Mouse (Mus musculus): ENCODE results near the gene Gcnt4.

DNA sequence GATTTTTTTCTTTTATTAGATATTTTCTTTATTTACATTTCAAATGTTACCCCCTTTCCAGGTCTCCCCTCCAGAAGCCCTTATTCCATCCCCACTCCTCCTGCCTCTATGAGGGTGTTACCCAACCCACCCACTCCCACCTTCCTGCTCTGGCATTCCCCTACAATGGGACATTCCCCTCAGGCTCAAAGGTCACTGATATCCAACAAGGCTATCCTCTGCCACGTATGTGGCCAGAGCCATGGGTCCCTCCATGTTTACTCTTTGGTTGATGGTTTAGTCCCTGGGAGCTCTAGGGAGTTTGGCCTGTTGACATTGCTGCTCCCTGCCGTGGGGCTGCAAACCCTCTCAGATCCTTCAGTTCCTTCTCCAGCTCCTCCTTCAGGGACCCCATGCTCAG, 34.5 kb upstream of the Gcnt4 start:
- TF ChIP-seq CTCF (IDR thresholded peaks at IDR 0.05; ENCODE audit: borderline replicate concordance, extremely low read depth, insufficient read depth, insufficient read length) = no peak
- no peak for TF ChIP-seq POLR2A (IDR thresholded peaks at IDR 0.05; ENCODE audit: borderline replicate concordance, extremely low read depth, insufficient read depth, insufficient read length, poor library complexity, severe bottlenecking)

Measured in brain, embryonic 14.5 days (tissue).